Comparison of ENCODE assay signal across 8 mouse cellular contexts in genomic region chr13:44306275-44307050, GRCm38 (mm10).
DNase-seq lines count a peak whose midpoint lies in the region; ATAC-seq and TF ChIP-seq lines count a peak whose summit lies in the region.

No protein-coding gene starts in this region.

- no peak overlapping the region for H3K27ac ChIP-seq in heart, embryonic 11.5 days (ENCODE audit: low read depth, low read length)
- no peak overlapping the region for H3K27ac ChIP-seq in hindbrain, embryonic 16.5 days (ENCODE audit: low read depth, low read length)

- H3K4me3 ChIP-seq in heart, embryonic 11.5 days (ENCODE audit: low read depth, low read length): no peak overlapping the region
- H3K4me3 ChIP-seq in C2C12 (ENCODE audit: insufficient read depth, poor library complexity, severe bottlenecking): no peak overlapping the region
- no peak overlapping the region for H3K4me3 ChIP-seq in hindbrain, embryonic 16.5 days (ENCODE audit: low read length)

- H3K9ac ChIP-seq in heart, embryonic 11.5 days (ENCODE audit: low read depth, low read length): no peak overlapping the region
- no peak overlapping the region for H3K9ac ChIP-seq in hindbrain, embryonic 16.5 days (ENCODE audit: low read depth, low read length)

- no peak overlapping the region for H3ac ChIP-seq in C2C12 (ENCODE audit: control insufficient read depth, insufficient read length, low read depth)

- no peaks in the 10 kb centered on the region for H3K79me2 ChIP-seq in C2C12 (ENCODE audit: control insufficient read depth, insufficient read depth)

- H3K27me3 ChIP-seq in heart, embryonic 11.5 days (ENCODE audit: control insufficient read depth, insufficient read depth, low read length): no peaks in the 10 kb centered on the region
- no peaks in the 10 kb centered on the region for H3K27me3 ChIP-seq in C2C12 (ENCODE audit: control insufficient read depth, insufficient read depth, insufficient read length)
- H3K27me3 ChIP-seq in hindbrain, embryonic 16.5 days (replicated peaks; ENCODE audit: control insufficient read depth, insufficient read depth, low read length): no peaks in the 10 kb centered on the region

- peak; percentile 100 for DNase-seq in heart, adult 11 months
- DNase-seq in cerebellum, postnatal 36 days: peak; percentile 82 to 84
- DNase-seq in kidney, postnatal 10 days: peak; percentile 58
- DNase-seq in neural tube, embryonic 10.5 days (ENCODE audit: extremely low spot score, low spot score): no peak
- no peak for DNase-seq in liver

- no peaks in the 10 kb centered on the region for H3K79me3 ChIP-seq in C2C12 (ENCODE audit: low read depth)

- WGBS in heart, embryonic 11.5 days (ENCODE audit: insufficient replicate concordance): 82% methylated on average over 15 of the region's 15 CpGs
- 86% methylated on average over 15 of the region's 15 CpGs for WGBS in hindbrain, embryonic 16.5 days

- no peak for TF ChIP-seq CTCF in C2C12 (IDR thresholded peaks at IDR 0.05; ENCODE audit: control insufficient read depth, insufficient read depth, insufficient read length)

- H3K36me3 ChIP-seq in heart, embryonic 11.5 days (ENCODE audit: control insufficient read depth, insufficient read depth, low read length): no peaks in the 10 kb centered on the region
- H3K36me3 ChIP-seq in C2C12 (ENCODE audit: control insufficient read depth, insufficient read depth): no peaks in the 10 kb centered on the region
- H3K36me3 ChIP-seq in hindbrain, embryonic 16.5 days (ENCODE audit: control insufficient read depth, insufficient read depth, low read length): no peaks in the 10 kb centered on the region

- H3K4me1 ChIP-seq in heart, embryonic 11.5 days (ENCODE audit: control insufficient read depth, insufficient read depth, low read length): no peaks in the 10 kb centered on the region
- H3K4me1 ChIP-seq in hindbrain, embryonic 16.5 days (ENCODE audit: control insufficient read depth, insufficient read depth, low read depth, low read length): no peaks in the 10 kb centered on the region

- no peaks in the 10 kb centered on the region for H3K9me3 ChIP-seq in heart, embryonic 11.5 days (replicated peaks; ENCODE audit: control insufficient read depth, low read length)
- no peaks in the 10 kb centered on the region for H3K9me3 ChIP-seq in hindbrain, embryonic 16.5 days (ENCODE audit: control insufficient read depth, low read length)

- no peak for ATAC-seq in heart, embryonic 11.5 days (replicated peaks; ENCODE audit: insufficient number of reproducible peaks, low FRiP score, low TSS enrichment)
- ATAC-seq in hindbrain, embryonic 16.5 days: no peak

- H3K4me2 ChIP-seq in heart, embryonic 11.5 days: no peak overlapping the region
- no peak overlapping the region for H3K4me2 ChIP-seq in hindbrain, embryonic 16.5 days (ENCODE audit: low read length)

TF ChIP-seq in C2C12, 6 proteins besides CTCF, POLR2A, EP300 and RAD21:
- no peak for TF ChIP-seq MYOG (IDR thresholded peaks at IDR 0.05; ENCODE audit: control insufficient read depth, extremely low read depth, insufficient read length)
- TF ChIP-seq FOSL1 (IDR thresholded peaks at IDR 0.05; ENCODE audit: insufficient read depth, low read length, poor library complexity, severe bottlenecking): no peak
- peak; percentile 13 for TF ChIP-seq USF1 (IDR thresholded peaks at IDR 0.05; ENCODE audit: low read depth)
- no peak for TF ChIP-seq MYOD1 (IDR thresholded peaks at IDR 0.05; ENCODE audit: control insufficient read depth, insufficient read length, low read depth)
- no peak for TF ChIP-seq CEBPB (IDR thresholded peaks at IDR 0.05; ENCODE audit: low read depth)
- peak; percentile 61 for TF ChIP-seq MAX (IDR thresholded peaks at IDR 0.05)

Comparison
In these comparisons a context has a peak if more than half of its experiments do, and no peak if none do; other contexts are left out.
1. DNase-seq: peak in heart, adult 11 months (single experiment), cerebellum, postnatal 36 days (2 of 2) and kidney, postnatal 10 days (single experiment); none in neural tube, embryonic 10.5 days (single experiment) and liver (single experiment).